Mouse (Mus musculus) fat pad, adult 2 months (tissue): Measurements from ENCODE around the gene Smim9.
"Not testable (repeated sequence)": the region's sequence is repeated elsewhere in the genome, so short reads cannot be mapped to it uniquely, and the experiment has no call there.

Experiments used
- DNase-seq: peaks from one replicate; pipeline ENCODE4 v3.0.0-alpha.2; 2011; ENCODE audit warnings: low read depth, low spot score; ENCODE audit errors: extremely low read depth

Smim9 gene

GRCm38 (mm10) chrX:75163670-75164069 lies at the start of gene Smim9:
TSS of gene Smim9 (minus strand) at chrX:75163770.
- no peak for DNase-seq

GRCm38 (mm10) chrX:75155576-75156243 lies 7.9 kb downstream of the Smim9 start:
- no peak for DNase-seq

GRCm38 (mm10) chrX:75152249-75152648 lies 11.3 kb downstream of the Smim9 start:
- no peak for DNase-seq

GRCm38 (mm10) chrX:75150304-75150703 lies 13.3 kb downstream of the Smim9 start:
- DNase-seq, result no peak

- DNase-seq, result no peak
Measured at GRCm38 (mm10) chrX:75148414-75148813, 15.2 kb downstream of the Smim9 start.

GRCm38 (mm10) chrX:75143124-75143555 lies 20.4 kb downstream of the Smim9 start:
- not testable (repeated sequence) for DNase-seq

- no peak for DNase-seq
Measured at GRCm38 (mm10) chrX:75138182-75138581, 25.4 kb downstream of the Smim9 start.

- DNase-seq, result peak; percentile 88
Measured at GRCm38 (mm10) chrX:75137729-75138128, 25.8 kb downstream of the Smim9 start.

GRCm38 (mm10) chrX:75136938-75137337 lies 26.6 kb downstream of the Smim9 start:
- peak; percentile 68 for DNase-seq

- DNase-seq, result peak; percentile 11
Measured at GRCm38 (mm10) chrX:75130467-75131160, 33.0 kb downstream of the Smim9 start, which contains the start of gene Mpp1. TSS of gene Mpp1 (minus strand) at chrX:75131016.

- DNase-seq, result no peak
Measured at GRCm38 (mm10) chrX:75129474-75129873, 34.1 kb downstream of the Smim9 start.

GRCm38 (mm10) chrX:75128333-75128980 lies 35.1 kb downstream of the Smim9 start:
- DNase-seq, result no peak

- no peak for DNase-seq
Measured at GRCm38 (mm10) chrX:75126893-75127292, 36.7 kb downstream of the Smim9 start.

- no peak for DNase-seq
Measured at GRCm38 (mm10) chrX:75125606-75126005, 38.0 kb downstream of the Smim9 start.

GRCm38 (mm10) chrX:75115550-75115949 lies 48.0 kb downstream of the Smim9 start:
- no peak for DNase-seq

GRCm38 (mm10) chrX:75102293-75102692 lies 61.3 kb downstream of the Smim9 start:
- no peak for DNase-seq

- no peak for DNase-seq
Measured at GRCm38 (mm10) chrX:75098799-75099198, 64.8 kb downstream of the Smim9 start.

GRCm38 (mm10) chrX:75096163-75096770 lies 67.3 kb downstream of the Smim9 start:
- no peak for DNase-seq
